Comparison of ENCODE assay signal across 8 mouse cellular contexts in genomic region chr9:58823139-58823917, GRCm38 (mm10). TPM values are rescaled to one million over a fixed set of nuclear protein-coding genes. Genes with fewer than 3 reads are reported as not detected.
DNase-seq lines count a peak whose midpoint lies in the region; ATAC-seq lines count a peak whose summit lies in the region.

Hcn4 (plus strand) TSS chr9:58823412.

- peaks cover 16% of the 10 kb centered on the region for H3K4me1 ChIP-seq in heart, embryonic 11.5 days (ENCODE audit: control insufficient read depth, insufficient read depth, low read length)
- H3K4me1 ChIP-seq in hindbrain, embryonic 13.5 days (replicated peaks): peaks cover 58% of the 10 kb centered on the region

- peak within 1 kb of the TSS; percentile 86 for H3K4me2 ChIP-seq in heart, embryonic 11.5 days
- peak within 1 kb of the TSS; percentile 87 for H3K4me2 ChIP-seq in hindbrain, embryonic 13.5 days

- no peaks in the 10 kb centered on the region for H3K9me3 ChIP-seq in heart, embryonic 11.5 days (replicated peaks; ENCODE audit: control insufficient read depth, low read length)
- H3K9me3 ChIP-seq in hindbrain, embryonic 13.5 days: no peaks in the 10 kb centered on the region

- WGBS in heart, embryonic 11.5 days (ENCODE audit: insufficient replicate concordance): under 1% methylated on average over 73 of the region's 95 CpGs
- whole genome bisulfite sequencing in hindbrain, embryonic 13.5 days: under 1% methylated on average over 83 of the region's 95 CpGs

- peak within 1 kb of the TSS; percentile 64 for H3K4me3 ChIP-seq in heart, embryonic 11.5 days (ENCODE audit: low read depth, low read length)
- H3K4me3 ChIP-seq in hindbrain, embryonic 13.5 days: peak within 1 kb of the TSS; percentile 89

- intact Hi-C loops in heart, postnatal 36 days (cut with DNase I): no loop called here

- peaks cover 49% of the 10 kb centered on the region for H3K27me3 ChIP-seq in heart, embryonic 11.5 days (ENCODE audit: control insufficient read depth, insufficient read depth, low read length)
- peaks cover 47% of the 10 kb centered on the region for H3K27me3 ChIP-seq in hindbrain, embryonic 13.5 days

- H3K9ac ChIP-seq in heart, embryonic 11.5 days (ENCODE audit: low read depth, low read length): peak within 1 kb of the TSS; percentile 82
- H3K9ac ChIP-seq in hindbrain, embryonic 13.5 days: peak within 1 kb of the TSS; percentile 93

- no peak for DNase-seq in heart, postnatal 36 days
- DNase-seq in urinary bladder, adult 2 months (ENCODE audit: low spot score): peak; percentile 27
- DNase-seq in urinary bladder, postnatal 25 days (ENCODE audit: low spot score): no peak
- peak; percentile 11 for DNase-seq in lung, postnatal 14 days
- DNase-seq in frontal cortex, postnatal 10 days (ENCODE audit: low spot score in 2 of 2): no peak
- DNase-seq in spleen, postnatal 36 days (ENCODE audit: low spot score in 2 of 2): no peak

- peak within 1 kb of the TSS; percentile 90 for H3K27ac ChIP-seq in heart, embryonic 11.5 days (ENCODE audit: low read depth, low read length)
- peak within 1 kb of the TSS; percentile 98 for H3K27ac ChIP-seq in hindbrain, embryonic 13.5 days

- H3K36me3 ChIP-seq in heart, embryonic 11.5 days (ENCODE audit: control insufficient read depth, insufficient read depth, low read length): no peaks in the 10 kb centered on the region
- no peaks in the 10 kb centered on the region for H3K36me3 ChIP-seq in hindbrain, embryonic 13.5 days

- ATAC-seq in heart, embryonic 11.5 days (replicated peaks; ENCODE audit: insufficient number of reproducible peaks, low FRiP score, low TSS enrichment): peak; percentile 24; the same call in 1 of the 2 replicates
- ATAC-seq in hindbrain, embryonic 13.5 days (ENCODE audit: low FRiP score): peak; percentile 36

RNA-seq across cellular contexts. Expression of gene Hcn4, which starts in this region (rescaled TPM):
- polyA plus RNA-seq in heart, embryonic 11.5 days (2014; fragmentation: Nextera tagmentation; extraction: Ambion mirVana): 3.0 and 3.2 TPM in 2 replicates
- total RNA-seq in heart, postnatal 36 days (2021): 1 to 10 TPM; 6.2 to 7.2 TPM
- 0.06 and 0.10 TPM in 2 replicates for polyA plus RNA-seq in urinary bladder, adult 2 months (2012; rRNA removed)
- polyA plus RNA-seq in hindbrain, embryonic 13.5 days (2015; fragmentation: Nextera tagmentation; extraction: Ambion mirVana): 3.0 and 3.1 TPM in 2 replicates

Comparison
In these comparisons a context has a peak if more than half of its experiments do, and no peak if none do; other contexts are left out.
1. Peak in DNase-seq in urinary bladder, adult 2 months; RNA of the gene not detected or under 1 TPM.